In genomic region chr13:24814616-24815015, GRCm38 (mm10) we compare ENCODE assay signal across 28 mouse cellular contexts. TPM values are rescaled to one million over a fixed set of nuclear protein-coding genes. Genes with fewer than 3 reads are reported as not detected.
DNase-seq lines count a peak whose midpoint lies in the region; ATAC-seq and TF ChIP-seq lines count a peak whose summit lies in the region.
"Had no signal": no experiment of that assay in that cellular context is flagged by ENCODE, and none has a peak within 500 bp of the region (broad histone marks: within the 10 kb centered on the region; RNA-seq: fewer than 3 reads in every experiment).

No protein-coding gene starts in this region.

- DNase-seq in kidney, adult 9 months: peak; percentile 78
- DNase-seq in kidney, postnatal 10 days: no peak
- DNase-seq in spleen, adult 2 months (ENCODE audit: low read depth in 1 of 2, low spot score in 2 of 2): no peak
- no peak for DNase-seq in spleen, postnatal 14 days (ENCODE audit: low spot score in 2 of 2)
- DNase-seq: adrenal gland, adult 8-10 months; adrenal gland, postnatal 14 days; adrenal gland, postnatal 36 days; B cell, adult 2 months; cerebellum, adult 11-12 months; cerebellum, adult 2 months; cerebellum, adult 9-10 months; cerebellum, postnatal 10 days; cerebellum, postnatal 36 days; embryo, embryonic 11 days had no signal

- 90% methylated on average over 1 of the region's 1 CpGs for WGBS in heart, embryonic 15.5 days
- 91% methylated on average over 1 of the region's 1 CpGs for WGBS in heart, embryonic 12.5 days
- 97% methylated on average over 1 of the region's 1 CpGs for WGBS in spleen, adult 2 months

- no peak for ATAC-seq in heart, embryonic 15.5 days (replicated peaks; ENCODE audit: insufficient number of reproducible peaks, insufficient read depth, low FRiP score, low read depth)
- ATAC-seq in heart, embryonic 12.5 days (ENCODE audit: insufficient number of reproducible peaks, low FRiP score): no peak
- no peak for ATAC-seq in granulocyte monocyte progenitor cell, adult 5-6 weeks (replicated peaks; ENCODE audit: poor library complexity, severe bottlenecking)
- ATAC-seq: activated CD4-positive, CD25-positive, alpha-beta regulatory T cell, adult 4 months; CD4-positive, CD25-positive, alpha-beta regulatory T cell, adult 4 months; forebrain, embryonic 14.5 days; forebrain, embryonic 16.5 days; Patski had no signal

- TF ChIP-seq CTCF in spleen, adult 2 months (IDR thresholded peaks at IDR 0.05; ENCODE audit: extremely low read depth, insufficient read depth, insufficient read length, insufficient replicate concordance): no peak

- no peaks in the 10 kb centered on the region for H3K27me3 ChIP-seq in heart, embryonic 15.5 days
- H3K27me3 ChIP-seq in heart, embryonic 12.5 days (replicated peaks): no peaks in the 10 kb centered on the region
- H3K27me3 ChIP-seq in spleen, adult 2 months (ENCODE audit: control insufficient read depth, insufficient read depth, low read length): no peaks in the 10 kb centered on the region
- H3K27me3 ChIP-seq: embryonic facial prominence, embryonic 13.5 days; embryonic facial prominence, embryonic 15.5 days; forebrain, embryonic 12.5 days; Patski had no signal

- no peak overlapping the region for H3K4me2 ChIP-seq in heart, embryonic 15.5 days
- no peak overlapping the region for H3K4me2 ChIP-seq in heart, embryonic 12.5 days
- H3K4me2 ChIP-seq: embryonic facial prominence, embryonic 13.5 days; embryonic facial prominence, embryonic 15.5 days; forebrain, embryonic 12.5 days had no signal

- H3K27ac ChIP-seq in heart, embryonic 15.5 days: peak overlapping the region; percentile 20; the same call in 1 of the 2 replicates
- H3K27ac ChIP-seq in heart, embryonic 12.5 days (ENCODE audit: poor library complexity, severe bottlenecking): no peak overlapping the region
- 0 out of 2 replicates have a peak overlapping the region, but pooled peaks have one; percentile 15 for H3K27ac ChIP-seq in spleen, adult 2 months (ENCODE audit: insufficient read depth, low read length)
- H3K27ac ChIP-seq: embryonic facial prominence, embryonic 13.5 days; embryonic facial prominence, embryonic 15.5 days; forebrain, embryonic 10.5 days; forebrain, embryonic 12.5 days had no signal

- H3K9ac ChIP-seq in heart, embryonic 15.5 days: no peak overlapping the region
- H3K9ac ChIP-seq in heart, embryonic 12.5 days: no peak overlapping the region
- H3K9ac ChIP-seq: embryonic facial prominence, embryonic 13.5 days; embryonic facial prominence, embryonic 15.5 days; forebrain, embryonic 12.5 days had no signal

- TF ChIP-seq POLR2A in spleen, adult 2 months (IDR thresholded peaks at IDR 0.05; ENCODE audit: low read depth, low read length): no peak

- H3K4me1 ChIP-seq in heart, embryonic 15.5 days (replicated peaks): no peaks in the 10 kb centered on the region
- H3K4me1 ChIP-seq in heart, embryonic 12.5 days (replicated peaks): 0 out of 2 replicates have a peak, but pooled peaks cover 4% of the 10 kb centered on the region
- no peaks in the 10 kb centered on the region for H3K4me1 ChIP-seq in spleen, adult 2 months (ENCODE audit: control insufficient read depth, insufficient read depth, insufficient read length)
- H3K4me1 ChIP-seq: embryonic facial prominence, embryonic 13.5 days; embryonic facial prominence, embryonic 15.5 days; forebrain, embryonic 12.5 days had no signal

- H3K36me3 ChIP-seq in heart, embryonic 15.5 days: peaks cover 57% of the 10 kb centered on the region
- peaks cover 73% of the 10 kb centered on the region for H3K36me3 ChIP-seq in heart, embryonic 12.5 days
- peaks cover 38% of the 10 kb centered on the region for H3K36me3 ChIP-seq in spleen, adult 2 months (ENCODE audit: control insufficient read depth, insufficient read depth, low read length)

- H3K4me3 ChIP-seq in heart, embryonic 15.5 days: no peak overlapping the region
- no peak overlapping the region for H3K4me3 ChIP-seq in heart, embryonic 12.5 days
- no peak overlapping the region for H3K4me3 ChIP-seq in spleen, adult 2 months (ENCODE audit: extremely low read depth, insufficient read depth, insufficient read length)
- H3K4me3 ChIP-seq: embryonic facial prominence, embryonic 13.5 days; embryonic facial prominence, embryonic 15.5 days; erythroblast, embryonic 14.5 days; forebrain, embryonic 10.5 days; forebrain, embryonic 12.5 days had no signal

- no peaks in the 10 kb centered on the region for H3K9me3 ChIP-seq in heart, embryonic 15.5 days (replicated peaks)
- H3K9me3 ChIP-seq in heart, embryonic 12.5 days (replicated peaks): no peaks in the 10 kb centered on the region
- H3K9me3 ChIP-seq: embryonic facial prominence, embryonic 13.5 days; embryonic facial prominence, embryonic 15.5 days; forebrain, embryonic 10.5 days; forebrain, embryonic 12.5 days had no signal

RNA-seq across cellular contexts. Expression of gene BC005537, which starts 13.2 kb away (rescaled TPM):
- polyA plus RNA-seq in heart, embryonic 15.5 days (2015; fragmentation: Nextera tagmentation; extraction: Ambion mirVana): 11.7 and 11.8 TPM in 2 replicates
- polyA plus RNA-seq in heart, embryonic 12.5 days (2016; fragmentation: Nextera tagmentation; extraction: Ambion mirVana): 9.4 and 12.6 TPM in 2 replicates
- polyA plus RNA-seq in spleen, adult 2 months (2012; rRNA removed): 21.0 and 22.6 TPM in 2 replicates
- 166 and 184 TPM in 2 replicates for total RNA-seq in granulocyte monocyte progenitor cell, adult 5-6 weeks (2014; fragmentation: Nextera tagmentation)
- 57.0 and 63.6 TPM in 2 replicates for total RNA-seq in granulocyte monocyte progenitor cell, adult 5-6 weeks (2017)

RNA-seq across cellular contexts. Expression of gene Acot13, which starts 16.7 kb away (rescaled TPM):
- polyA plus RNA-seq in heart, embryonic 15.5 days (2015; fragmentation: Nextera tagmentation; extraction: Ambion mirVana): 223 and 306 TPM in 2 replicates
- polyA plus RNA-seq in heart, embryonic 12.5 days (2016; fragmentation: Nextera tagmentation; extraction: Ambion mirVana): 187 and 195 TPM in 2 replicates
- 15.8 and 17.7 TPM in 2 replicates for polyA plus RNA-seq in spleen, adult 2 months (2012; rRNA removed)
- 37.7 and 40.4 TPM in 2 replicates for total RNA-seq in granulocyte monocyte progenitor cell, adult 5-6 weeks (2014; fragmentation: Nextera tagmentation)
- 41.8 and 46.1 TPM in 2 replicates for total RNA-seq in granulocyte monocyte progenitor cell, adult 5-6 weeks (2017)

RNA-seq across cellular contexts. Expression of gene Tdp2, which starts 16.9 kb away (rescaled TPM):
- polyA plus RNA-seq in heart, embryonic 15.5 days (2015; fragmentation: Nextera tagmentation; extraction: Ambion mirVana): 29.8 and 34.9 TPM in 2 replicates
- 38.5 and 38.9 TPM in 2 replicates for polyA plus RNA-seq in heart, embryonic 12.5 days (2016; fragmentation: Nextera tagmentation; extraction: Ambion mirVana)
- 12.9 and 16.5 TPM in 2 replicates for polyA plus RNA-seq in spleen, adult 2 months (2012; rRNA removed)
- total RNA-seq in granulocyte monocyte progenitor cell, adult 5-6 weeks (2014; fragmentation: Nextera tagmentation): 48.4 and 84.7 TPM in 2 replicates
- total RNA-seq in granulocyte monocyte progenitor cell, adult 5-6 weeks (2017): 51.8 and 57.7 TPM in 2 replicates

RNA-seq across cellular contexts. Expression of gene D130043K22Rik, which starts 30.3 kb away (rescaled TPM):
- 0.03 and 0.24 TPM in 2 replicates for polyA plus RNA-seq in heart, embryonic 15.5 days (2015; fragmentation: Nextera tagmentation; extraction: Ambion mirVana)
- polyA plus RNA-seq in heart, embryonic 12.5 days (2016; fragmentation: Nextera tagmentation; extraction: Ambion mirVana): 0.28 TPM in 1 of 2 replicates, not detected in the other
- polyA plus RNA-seq in spleen, adult 2 months (2012; rRNA removed): 0.01 TPM in 1 of 2 replicates, not detected in the other
- not detected in 2 replicates for total RNA-seq in granulocyte monocyte progenitor cell, adult 5-6 weeks (2014; fragmentation: Nextera tagmentation)
- total RNA-seq in granulocyte monocyte progenitor cell, adult 5-6 weeks (2017): not detected in 2 replicates
- total RNA-seq: common myeloid progenitor, adult 5-6 weeks had no signal
- polyA plus RNA-seq: erythroblast, embryonic 14.5 days had no signal

RNA-seq across cellular contexts. Expression of gene Gmnn, which starts 52.9 kb away (rescaled TPM):
- polyA plus RNA-seq in heart, embryonic 15.5 days (2015; fragmentation: Nextera tagmentation; extraction: Ambion mirVana): 90.7 and 102 TPM in 2 replicates
- polyA plus RNA-seq in heart, embryonic 12.5 days (2016; fragmentation: Nextera tagmentation; extraction: Ambion mirVana): 111 and 114 TPM in 2 replicates
- 1.7 and 2.7 TPM in 2 replicates for polyA plus RNA-seq in spleen, adult 2 months (2012; rRNA removed)
- total RNA-seq in granulocyte monocyte progenitor cell, adult 5-6 weeks (2014; fragmentation: Nextera tagmentation): 148 and 183 TPM in 2 replicates
- total RNA-seq in granulocyte monocyte progenitor cell, adult 5-6 weeks (2017): 214 and 286 TPM in 2 replicates

Comparison
In these comparisons a context has a peak if more than half of its experiments do, and no peak if none do; other contexts are left out.
1. RNA of gene Acot13, which starts 16.7 kb away (polyA plus RNA-seq): 223 to 306 TPM in heart, embryonic 15.5 days and 187 to 195 TPM in heart, embryonic 12.5 days; 15.8 to 17.7 TPM in spleen, adult 2 months; every median in the first group is over 10 times any median in the second.